Mouse (Mus musculus): ENCODE data around the gene Spata3.
A peak's percentile ranks its signal among the peaks of the same experiment; 100 is the strongest.

The Spata3 gene

GRCm38 (mm10) chr1:86038191-86038951 is 21.8 kb downstream of the Spata3 start:
- DNase-seq, result peak; percentile 54

GRCm38 (mm10) chr1:86040131-86040530 is 23.5 kb downstream of the Spata3 start:
- DNase-seq, result no peak

GRCm38 (mm10) chr1:86040817-86041216 is 24.2 kb downstream of the Spata3 start:
- DNase-seq, result no peak

GRCm38 (mm10) chr1:86045056-86045455 is 28.4 kb downstream of the Spata3 start:
- no peak for DNase-seq

- no peak for DNase-seq
Observed at GRCm38 (mm10) chr1:86045848-86046805, 29.5 kb downstream of the Spata3 start, which contains the start of gene 2810459M11Rik. TSS of gene 2810459M11Rik (plus strand) at chr1:86045863.

GRCm38 (mm10) chr1:86046833-86047563 is 30.4 kb downstream of the Spata3 start:
- DNase-seq, result no peak

GRCm38 (mm10) chr1:86048231-86048630 is 31.6 kb downstream of the Spata3 start:
- no peak for DNase-seq

GRCm38 (mm10) chr1:86048744-86049143 is 32.1 kb downstream of the Spata3 start:
- no peak for DNase-seq

GRCm38 (mm10) chr1:86053198-86053921 is 36.7 kb downstream of the Spata3 start:
- peak; percentile 67 for DNase-seq

- DNase-seq, result no peak
Observed at GRCm38 (mm10) chr1:86054943-86055342, 38.3 kb downstream of the Spata3 start.

- DNase-seq, result no peak
Observed at GRCm38 (mm10) chr1:86056284-86056683, 39.7 kb downstream of the Spata3 start.

GRCm38 (mm10) chr1:86058856-86059769 is 42.5 kb downstream of the Spata3 start:
- DNase-seq, result peak; percentile 96

- no peak for DNase-seq
Observed at GRCm38 (mm10) chr1:86062523-86062922, 45.9 kb downstream of the Spata3 start.

GRCm38 (mm10) chr1:86064271-86064991 is 47.8 kb downstream of the Spata3 start, which contains the start of gene Psmd1:
TSS of gene Psmd1 (plus strand) at chr1:86064387.
- peak; percentile 85 for DNase-seq

- DNase-seq, result no peak
Observed at GRCm38 (mm10) chr1:86076565-86076964, 59.9 kb downstream of the Spata3 start.
